Mouse (Mus musculus) retina, postnatal 7 days (tissue): ENCODE measurements at regions not wholly inside any gene's neighbourhood (a gene's known extent, or its start where the extent isn't known, plus 50 kb on each side); places are given as distances from the start of the nearest gene placed in this dataset.

Experiments used
- DNase-seq: peaks from one replicate; pipeline ENCODE4 v3.0.0-alpha.2; 2012; ENCODE audit warnings: low read depth, low spot score

DNA sequence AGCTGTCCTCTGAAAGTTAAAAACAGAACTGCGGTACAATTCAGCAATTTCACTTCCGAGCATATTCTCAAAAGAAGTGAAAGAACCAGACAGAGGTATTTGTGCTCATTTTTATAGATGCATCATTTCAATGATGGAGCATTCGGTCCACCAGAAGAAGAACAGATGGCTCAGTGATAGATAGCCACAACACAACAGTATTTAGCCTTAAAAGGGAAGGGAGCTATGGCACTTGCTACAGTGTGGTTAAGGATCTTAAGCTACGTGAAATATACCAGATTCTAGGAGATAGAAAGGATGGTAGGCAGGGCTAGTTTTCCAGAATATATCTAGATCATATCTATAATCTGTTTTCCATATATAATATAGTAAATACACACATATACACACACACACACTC, 77.5 kb upstream of the Gadd45a start:
- DNase-seq, result no peak

GRCm38 (mm10) chr6:67113686-67114278, 76.5 kb upstream of the Gadd45a start:
- no peak for DNase-seq

DNA sequence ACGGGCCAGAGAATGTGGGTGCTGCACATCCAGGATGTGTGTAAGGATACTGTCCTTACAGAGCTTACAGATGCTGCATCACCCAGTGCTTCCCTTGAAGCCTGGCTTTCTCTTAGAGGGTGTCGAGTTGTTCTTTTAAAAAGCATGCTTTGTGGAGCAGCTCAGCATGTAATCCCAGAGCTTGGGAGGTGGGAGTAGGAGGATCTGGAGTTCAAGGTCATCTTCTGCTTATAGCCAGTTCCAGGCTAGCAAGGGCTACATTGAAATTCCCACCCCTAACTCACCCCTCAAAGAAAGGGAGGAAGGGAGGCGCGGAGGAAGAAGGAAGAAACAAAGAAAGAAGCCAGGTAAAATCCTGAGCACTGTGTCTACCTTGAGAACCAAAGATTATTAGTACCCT, 76.0 kb upstream of the Gadd45a start:
- DNase-seq, result no peak

DNA sequence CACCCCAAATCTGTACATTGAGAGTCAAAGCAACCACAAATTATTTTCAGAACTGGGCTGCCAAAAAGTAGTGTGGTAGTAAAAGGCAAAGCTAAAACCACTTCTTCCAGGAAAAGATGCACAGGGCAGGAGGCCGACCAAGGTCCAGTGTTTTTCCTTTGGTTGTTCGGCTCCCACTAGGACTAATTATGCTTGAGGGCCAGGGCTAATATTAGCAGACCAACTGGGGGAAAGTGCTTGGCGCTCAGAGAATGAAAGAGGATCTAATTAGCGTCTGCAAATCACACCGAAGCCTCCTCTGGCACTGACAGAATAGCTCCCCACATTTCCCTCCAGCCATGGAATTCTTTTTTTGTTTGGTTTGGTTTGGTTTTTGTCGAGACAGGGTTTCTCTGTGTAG, 75.1 kb upstream of the Gadd45a start:
- DNase-seq, result no peak

- no peak for DNase-seq
Observed at GRCm38 (mm10) chr6:67111581-67111980, 74.3 kb upstream of the Gadd45a start.

- no peak for DNase-seq
Observed at GRCm38 (mm10) chr6:67110391-67110790, 73.1 kb upstream of the Gadd45a start.

- DNase-seq, result no peak
Observed at GRCm38 (mm10) chr6:67109774-67110173, 72.5 kb upstream of the Gadd45a start.

DNA sequence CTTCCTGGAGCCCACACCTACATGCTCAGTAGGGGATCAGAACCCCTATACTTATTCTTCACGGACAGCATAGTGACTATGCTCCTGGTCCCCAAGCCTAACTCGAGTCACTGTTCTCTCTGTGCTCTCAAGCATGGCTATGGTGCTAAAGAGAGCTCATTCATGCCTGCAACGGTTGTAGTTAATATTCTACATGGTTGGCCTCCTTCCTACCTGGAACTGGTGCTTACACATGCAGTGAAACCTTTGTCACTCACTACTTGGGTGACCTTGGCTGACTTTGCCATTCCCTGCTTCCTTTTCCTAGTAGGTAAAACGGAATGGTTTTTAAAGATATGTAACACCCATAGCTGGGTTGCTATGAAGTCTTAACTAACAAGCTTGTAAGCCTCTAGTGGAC, 70.3 kb upstream of the Gadd45a start:
- no peak for DNase-seq

DNA sequence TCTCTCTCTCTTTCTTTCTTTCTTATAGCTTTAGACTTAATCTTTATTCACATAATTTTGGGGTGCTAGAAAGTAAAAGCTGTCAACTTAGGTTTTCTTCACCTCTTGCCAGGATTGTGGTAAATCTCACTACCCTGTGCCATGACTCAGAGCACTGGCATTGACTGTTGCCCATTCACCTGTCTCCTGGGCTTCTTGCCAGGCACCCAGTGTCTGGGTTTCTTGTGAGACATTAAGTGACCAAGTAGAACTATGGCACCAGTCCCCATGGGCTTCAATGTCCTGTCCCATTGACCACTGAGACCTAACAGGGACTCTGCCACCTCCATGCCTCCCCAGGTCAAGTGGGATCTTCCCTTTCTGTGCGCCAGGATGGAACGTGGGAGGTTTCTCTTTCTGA, 69.2 kb upstream of the Gadd45a start:
- DNase-seq, result no peak

DNA sequence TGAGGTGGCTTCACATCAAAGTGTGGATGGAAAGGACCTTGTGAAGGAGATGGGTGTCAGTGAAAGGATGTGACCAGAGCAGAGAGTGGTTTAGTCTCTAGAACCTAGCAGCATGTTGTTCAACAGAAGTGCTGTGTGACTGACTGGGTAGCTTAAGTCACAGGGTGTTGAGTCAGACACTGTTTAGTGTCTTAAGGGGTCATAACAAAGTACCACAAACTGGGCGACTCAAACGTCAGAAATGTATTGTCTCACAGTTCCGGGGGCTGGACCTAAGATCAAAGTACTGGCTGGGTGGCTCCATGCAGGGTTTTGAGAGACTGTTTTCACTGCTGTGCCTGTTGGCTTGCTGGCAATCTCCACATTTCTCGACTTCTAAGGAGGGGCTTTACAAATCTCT, 68.1 kb upstream of the Gadd45a start:
- no peak for DNase-seq

DNA sequence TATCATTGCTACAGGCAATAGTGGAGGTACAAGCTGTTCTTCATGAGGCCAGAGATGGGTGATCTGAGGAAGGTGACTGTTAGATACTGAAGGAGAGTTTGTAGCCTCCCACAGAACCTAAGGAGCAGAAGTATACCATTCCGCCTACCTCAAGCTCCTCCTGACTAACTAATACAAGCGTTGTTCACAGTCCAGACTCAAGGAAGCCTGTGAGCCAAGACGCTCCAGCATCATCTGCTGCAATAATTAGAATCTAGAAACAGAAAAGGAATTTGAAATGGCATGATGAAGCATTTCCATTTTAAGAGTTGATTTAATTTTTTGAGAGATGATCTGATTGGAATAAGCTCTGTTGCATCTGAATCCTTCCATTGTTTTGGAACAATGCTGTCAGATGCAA, 66.9 kb upstream of the Gadd45a start:
- no peak for DNase-seq

- no peak for DNase-seq
Observed at GRCm38 (mm10) chr6:67102541-67103134, 65.4 kb upstream of the Gadd45a start.

DNA sequence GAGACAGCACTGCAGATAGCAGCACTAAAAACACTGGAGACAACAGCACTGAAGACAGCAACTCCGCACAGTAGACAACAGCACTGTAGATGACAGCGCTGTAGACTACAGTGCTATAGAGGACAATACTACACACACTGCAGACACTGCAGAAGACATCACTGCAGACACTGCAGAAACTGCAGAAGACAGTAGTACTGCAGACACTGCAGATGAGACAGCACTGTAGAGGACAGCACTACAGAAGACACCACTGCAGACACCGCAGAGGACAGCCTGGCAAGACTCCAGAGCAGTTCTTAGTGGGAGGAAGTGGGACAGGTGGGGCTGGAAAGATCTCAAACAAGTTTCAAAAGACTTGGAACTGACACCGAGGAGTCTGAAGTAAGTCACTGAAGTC, 64.8 kb upstream of the Gadd45a start:
- no peak for DNase-seq

- DNase-seq, result no peak
Observed at GRCm38 (mm10) chr6:67094426-67094825, 57.2 kb upstream of the Gadd45a start.

GRCm38 (mm10) chr6:67093128-67093527, 55.9 kb upstream of the Gadd45a start:
- DNase-seq, result no peak

DNA sequence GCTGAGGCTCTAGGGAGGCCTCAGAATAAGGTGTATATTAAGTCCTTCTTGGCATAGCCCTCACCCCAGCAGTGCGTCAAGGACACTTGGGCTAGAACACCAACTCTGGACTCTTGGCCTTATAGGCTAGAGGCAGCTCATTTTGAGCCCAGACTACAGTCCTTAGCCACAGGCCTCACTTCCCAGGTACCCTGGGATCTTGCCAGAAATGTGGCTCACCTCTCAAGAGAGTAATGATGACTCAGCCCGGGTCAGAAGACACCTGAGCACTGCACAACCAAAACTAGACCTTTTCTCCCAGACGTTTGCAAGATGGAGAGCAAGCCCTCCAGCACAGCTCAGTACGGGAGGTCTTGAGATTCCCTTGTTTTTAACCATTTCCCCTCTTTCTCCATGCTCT, 52.9 kb upstream of the Gadd45a start:
- no peak for DNase-seq

GRCm38 (mm10) chr6:67089530-67090140, 52.4 kb upstream of the Gadd45a start:
- DNase-seq, result no peak

DNA sequence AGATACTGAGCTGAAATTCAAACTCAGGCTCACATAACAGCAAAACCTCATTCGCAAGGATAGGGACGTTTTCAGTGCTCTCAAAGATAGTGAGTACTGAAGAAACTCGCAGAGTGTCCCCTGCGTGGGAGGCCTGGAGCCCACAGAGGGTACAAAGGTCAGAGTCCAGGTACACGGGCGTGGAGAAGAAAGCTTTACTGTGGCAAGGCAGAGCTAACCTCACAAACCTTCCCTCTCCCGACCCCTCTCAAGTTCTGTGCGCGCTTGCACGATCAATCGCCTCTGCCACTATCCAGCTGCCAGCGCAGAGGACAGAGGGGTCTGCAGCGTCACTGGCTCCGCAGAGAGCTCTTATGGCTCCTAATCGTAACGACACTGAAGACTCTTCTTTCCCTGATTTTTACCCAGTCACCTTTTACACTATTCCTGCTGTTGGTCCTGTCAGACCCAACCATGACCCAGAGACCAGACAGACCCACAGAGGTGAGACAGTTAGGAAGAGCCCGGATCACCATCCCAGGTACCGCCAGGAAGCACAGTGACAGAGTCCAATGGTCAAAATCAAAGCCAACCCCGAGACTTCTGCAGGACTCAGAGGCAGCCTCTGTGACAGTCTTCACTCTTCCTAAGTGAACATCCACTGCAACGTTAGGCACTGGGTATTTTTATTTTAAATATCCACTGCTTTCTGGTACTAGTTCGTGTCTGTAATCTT, 51.6 kb upstream of the Gadd45a start:
- no peak for DNase-seq

DNA sequence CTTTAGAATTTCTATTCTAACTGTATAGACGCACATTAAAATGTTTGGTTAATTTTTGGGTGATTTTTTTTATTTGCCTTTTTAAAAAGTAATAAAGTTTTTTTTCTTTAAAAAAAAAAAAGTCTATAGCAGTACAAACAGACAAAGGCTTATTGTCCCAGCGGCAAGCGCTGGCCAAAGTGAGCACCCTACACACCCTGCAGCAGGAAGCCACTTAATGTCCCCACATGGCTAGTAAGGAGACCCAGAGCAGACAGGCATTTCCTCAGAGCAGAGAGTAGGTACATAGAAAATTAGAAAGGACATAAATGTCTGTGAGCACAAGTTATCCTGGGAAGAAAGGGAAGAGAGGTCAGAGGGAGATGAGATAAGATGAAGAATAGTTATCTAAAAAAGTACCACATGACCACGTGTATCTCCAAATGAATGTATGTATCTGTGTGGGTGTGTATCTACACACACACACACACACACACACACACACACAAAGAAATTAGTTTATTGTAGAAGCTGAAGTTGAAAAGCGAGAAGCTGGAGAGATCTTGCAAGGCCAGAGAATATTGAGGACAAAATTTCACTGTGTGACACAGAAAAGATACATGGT, 50.7 kb upstream of the Gadd45a start:
- no peak for DNase-seq

- no peak for DNase-seq
Observed at GRCm38 (mm10) chr6:67087393-67087792, 50.1 kb upstream of the Gadd45a start.
